Comparison of ENCODE assay signal across 9 mouse cellular contexts in the genomic region with DNA sequence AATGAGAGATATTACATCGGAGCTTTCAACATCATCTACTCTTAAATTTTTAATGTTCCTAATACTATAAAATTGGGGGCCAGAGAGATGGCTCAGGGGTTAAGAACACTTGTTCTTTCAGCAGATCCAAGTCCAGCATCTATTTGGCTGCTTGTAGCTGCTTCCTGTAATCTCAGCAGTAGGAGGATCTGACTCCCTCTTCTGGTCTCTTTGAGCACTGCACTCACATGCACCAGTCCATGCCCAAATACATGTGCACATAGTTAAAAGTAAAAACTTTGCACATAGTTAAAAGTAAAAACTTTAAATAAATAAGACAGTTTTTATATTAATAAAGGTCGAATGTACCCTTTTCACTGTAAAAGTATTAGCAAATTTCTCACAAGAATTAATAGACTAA.
DNase-seq lines count a peak whose midpoint lies in the region; ATAC-seq and TF ChIP-seq lines count a peak whose summit lies in the region.
"Had no signal": no experiment of that assay in that cellular context is flagged by ENCODE, and none has a peak within 500 bp of the region (broad histone marks: within the 10 kb centered on the region; RNA-seq: fewer than 3 reads in every experiment).

No protein-coding gene starts in this region.

- no peak overlapping the region for H3K27ac ChIP-seq in heart, adult 2 months
- no peak overlapping the region for H3K27ac ChIP-seq in forebrain, embryonic 13.5 days

- no peak for DNase-seq in heart, adult 2 months
- no peak for DNase-seq in heart, adult 18-20 months
- peak; percentile 47 for DNase-seq in 416B (ENCODE audit: low read depth)
- peak; percentile 66 for DNase-seq in ES-CJ7 (ENCODE audit: low read depth, low spot score)
- peak; percentile 24 for DNase-seq in kidney, postnatal 10 days
- DNase-seq in right cerebral cortex, adult 2 months (ENCODE audit: low spot score in 2 of 2), result no peak
- DNase-seq: gastrocnemius, postnatal 14 days had no signal

- H3K4me3 ChIP-seq in heart, adult 2 months, result no peak overlapping the region
- H3K4me3 ChIP-seq in forebrain, embryonic 13.5 days, result no peak overlapping the region

- peak; percentile 47 for TF ChIP-seq CTCF in heart, adult 2 months (IDR thresholded peaks at IDR 0.05)

- no peak for TF ChIP-seq EP300 in heart, adult 2 months (IDR thresholded peaks at IDR 0.05; ENCODE audit: insufficient read depth, low read depth, low read length)

- 55% methylated on average over 2 of the region's 2 CpGs for WGBS in heart, adult 2 months
- WGBS in forebrain, embryonic 13.5 days, result 61% methylated on average over 2 of the region's 2 CpGs

- ATAC-seq in forebrain, embryonic 13.5 days, result no peak
- no peak for ATAC-seq in erythroblast, adult 5-6 weeks (replicated peaks; ENCODE audit: low FRiP score, poor library complexity, severe bottlenecking)

- no peak overlapping the region for H3K4me2 ChIP-seq in forebrain, embryonic 13.5 days

- H3K79me2 ChIP-seq in heart, adult 2 months (replicated peaks; ENCODE audit: control insufficient read depth, insufficient read depth, low read length), result no peaks in the 10 kb centered on the region

- H3K36me3 ChIP-seq in heart, adult 2 months (ENCODE audit: control insufficient read depth, insufficient read depth, low read length), result no peaks in the 10 kb centered on the region
- no peaks in the 10 kb centered on the region for H3K36me3 ChIP-seq in forebrain, embryonic 13.5 days (ENCODE audit: poor library complexity, severe bottlenecking)

- no peaks in the 10 kb centered on the region for H3K4me1 ChIP-seq in heart, adult 2 months (ENCODE audit: control insufficient read depth, insufficient read depth, low read length)
- no peaks in the 10 kb centered on the region for H3K4me1 ChIP-seq in forebrain, embryonic 13.5 days

- no peak for TF ChIP-seq POLR2A in heart, adult 2 months (IDR thresholded peaks at IDR 0.05; ENCODE audit: insufficient read depth, low read depth, low read length)

- no peaks in the 10 kb centered on the region for H3K27me3 ChIP-seq in heart, adult 2 months (ENCODE audit: control insufficient read depth, insufficient read depth, low read length)
- no peaks in the 10 kb centered on the region for H3K27me3 ChIP-seq in forebrain, embryonic 13.5 days

- no peak overlapping the region for H3K9ac ChIP-seq in heart, adult 2 months (ENCODE audit: low read depth, low read length)
- no peak overlapping the region for H3K9ac ChIP-seq in forebrain, embryonic 13.5 days

- intact Hi-C loops in heart, adult 2 months (cut with DNase I), result loop anchor here (10.0 kb wide), 1 partner anchor 141 kb away; no protein-coding TSS in a partner anchor

- H3K9me3 ChIP-seq in forebrain, embryonic 13.5 days (replicated peaks), result no peaks in the 10 kb centered on the region

Comparison
In these comparisons a context has a peak if more than half of its experiments do, and no peak if none do; other contexts are left out.
1. DNase-seq: peak in 416B (single experiment), ES-CJ7 (single experiment) and kidney, postnatal 10 days (single experiment); none in heart, adult 2 months (0 of 2), heart, adult 18-20 months (0 of 2) and right cerebral cortex, adult 2 months (0 of 2).